ENCODE assay signal across 8 mouse cellular contexts in the genomic region with DNA sequence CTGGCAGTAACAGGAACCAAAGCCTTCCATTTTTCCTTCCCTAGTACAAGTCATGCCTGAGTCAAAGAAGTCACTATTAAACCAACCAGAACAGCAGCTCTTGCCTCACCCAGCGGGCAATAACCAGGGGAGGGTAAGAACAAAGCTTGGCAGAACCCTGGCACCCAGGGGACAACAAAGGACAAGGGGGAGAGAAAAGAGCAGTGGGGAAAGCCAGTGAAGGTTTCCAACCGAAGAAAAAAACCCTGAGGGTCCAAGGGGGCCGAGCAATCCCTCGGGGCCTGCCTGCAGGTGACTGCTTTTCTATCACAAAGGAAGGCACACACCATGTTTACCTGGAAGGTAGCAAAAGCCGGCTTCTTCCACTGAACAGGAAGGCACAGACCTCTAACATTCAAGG. TPM values are rescaled to one million over a fixed set of nuclear protein-coding genes. Genes with fewer than 3 reads are reported as not detected.
DNase-seq lines count a peak whose midpoint lies in the region; ATAC-seq and TF ChIP-seq lines count a peak whose summit lies in the region.

No protein-coding gene starts in this region.

- H3K27ac ChIP-seq in gastrocnemius, adult 2 months, result peak overlapping the region; percentile 99
- peak overlapping the region; percentile 85 for H3K27ac ChIP-seq in thymus, adult 2 months (ENCODE audit: control insufficient read depth, insufficient read depth, low read length)
- no peak overlapping the region for H3K27ac ChIP-seq in liver, embryonic 11.5 days (ENCODE audit: low read depth, low read length)
- peak overlapping the region; percentile 93 for H3K27ac ChIP-seq in stomach, postnatal 0 days (replicated peaks)

- 30% methylated on average over 5 of the region's 5 CpGs for WGBS in thymus, adult 2 months
- 71% methylated on average over 5 of the region's 5 CpGs for WGBS in liver, embryonic 11.5 days
- WGBS in stomach, postnatal 0 days, result 52% methylated on average over 5 of the region's 5 CpGs

- no peak for TF ChIP-seq POLR2A in thymus, adult 2 months (IDR thresholded peaks at IDR 0.05; ENCODE audit: control insufficient read depth, extremely low read depth, insufficient read depth, low read length, poor library complexity)

- intact Hi-C loops in gastrocnemius, adult 2 months (cut with DNase I), result no loop called here
- intact Hi-C loops in gastrocnemius, postnatal 14 days (cut with DNase I; ENCODE audit: low total_unique reads), result no loop called here

- H3K27me3 ChIP-seq in thymus, adult 2 months (ENCODE audit: control insufficient read depth, insufficient read depth, low read length), result no peaks in the 10 kb centered on the region
- no peaks in the 10 kb centered on the region for H3K27me3 ChIP-seq in liver, embryonic 11.5 days (replicated peaks; ENCODE audit: control insufficient read depth, insufficient read depth, low read length)
- no peaks in the 10 kb centered on the region for H3K27me3 ChIP-seq in stomach, postnatal 0 days (ENCODE audit: control insufficient read depth, insufficient read depth, low read length)

- H3K4me2 ChIP-seq in liver, embryonic 11.5 days, result peak overlapping the region; percentile 100
- H3K4me2 ChIP-seq in stomach, postnatal 0 days (replicated peaks; ENCODE audit: low read depth), result peak overlapping the region; percentile 96

- peak overlapping the region; percentile 91 for H3K9ac ChIP-seq in liver, embryonic 11.5 days (ENCODE audit: low read depth, low read length)
- peak overlapping the region; percentile 95 for H3K9ac ChIP-seq in stomach, postnatal 0 days (ENCODE audit: low read length)

- H3K4me1 ChIP-seq in thymus, adult 2 months (replicated peaks; ENCODE audit: control insufficient read depth, insufficient read depth, low read length), result peaks cover 39% of the 10 kb centered on the region
- peaks cover 18% of the 10 kb centered on the region for H3K4me1 ChIP-seq in liver, embryonic 11.5 days (replicated peaks; ENCODE audit: control insufficient read depth, insufficient read depth, low read length)
- H3K4me1 ChIP-seq in stomach, postnatal 0 days (replicated peaks; ENCODE audit: control insufficient read depth, insufficient read depth), result peaks cover 5% of the 10 kb centered on the region; the same call in 1 of the 2 replicates

- no peak for ATAC-seq in liver, embryonic 11.5 days (replicated peaks; ENCODE audit: low FRiP score)
- ATAC-seq in stomach, postnatal 0 days (ENCODE audit: low FRiP score, low TSS enrichment), result no peak

- H3K36me3 ChIP-seq in thymus, adult 2 months (ENCODE audit: control insufficient read depth, insufficient read depth, low read length), result no peaks in the 10 kb centered on the region
- no peaks in the 10 kb centered on the region for H3K36me3 ChIP-seq in liver, embryonic 11.5 days (ENCODE audit: control insufficient read depth, insufficient read depth, low read length)
- no peaks in the 10 kb centered on the region for H3K36me3 ChIP-seq in stomach, postnatal 0 days (ENCODE audit: control insufficient read depth, insufficient read depth, low read length)

- no peaks in the 10 kb centered on the region for H3K9me3 ChIP-seq in liver, embryonic 11.5 days (ENCODE audit: control insufficient read depth, low read length)
- H3K9me3 ChIP-seq in stomach, postnatal 0 days (ENCODE audit: control insufficient read depth, low read length), result no peaks in the 10 kb centered on the region

- DNase-seq in gastrocnemius, adult 2 months, result no peak
- DNase-seq in gastrocnemius, postnatal 14 days, result no peak
- no peak for DNase-seq in thymus, adult 2 months
- no peak for DNase-seq in thymus, postnatal 0 days (ENCODE audit: low spot score)
- no peak for DNase-seq in liver, embryonic 11.5 days (ENCODE audit: low spot score)
- DNase-seq in stomach, postnatal 0 days (ENCODE audit: low spot score), result no peak
- no peak for DNase-seq in T-cell, adult 2 months (ENCODE audit: low spot score)
- DNase-seq in cerebellum, adult 11-12 months, result no peak

- no peak for TF ChIP-seq CTCF in gastrocnemius, adult 2 months (IDR thresholded peaks at IDR 0.05)
- no peak for TF ChIP-seq CTCF in thymus, adult 2 months (IDR thresholded peaks at IDR 0.05; ENCODE audit: borderline replicate concordance, control insufficient read depth, extremely low read depth, insufficient read depth, low read length, poor library complexity)
- TF ChIP-seq CTCF in stomach, postnatal 0 days (IDR thresholded peaks at IDR 0.05; ENCODE audit: low read depth), result no peak

- no peak for TF ChIP-seq EP300 in stomach, postnatal 0 days (optimal IDR thresholded peaks at IDR 0.05)

- peak overlapping the region; percentile 79 for H3K4me3 ChIP-seq in gastrocnemius, adult 2 months
- H3K4me3 ChIP-seq in thymus, adult 2 months (ENCODE audit: control insufficient read depth, insufficient read depth, low read length), result peak overlapping the region; percentile 82
- H3K4me3 ChIP-seq in liver, embryonic 11.5 days (ENCODE audit: low read depth, low read length), result peak overlapping the region; percentile 88
- peak overlapping the region; percentile 91; the same call in 1 of the 2 replicates for H3K4me3 ChIP-seq in stomach, postnatal 0 days (ENCODE audit: low read depth, low read length)

RNA-seq across cellular contexts. Expression of a gene that starts 1.7 kb away (rescaled TPM):
- total RNA-seq in gastrocnemius, adult 2 months (2021), result 10 to 100 TPM; 28.6 to 49.6 TPM
- total RNA-seq in gastrocnemius, postnatal 14 days (2021), result 10 to 100 TPM; 23.3 to 31.2 TPM
- polyA plus RNA-seq in thymus, adult 2 months (2012; rRNA removed), result 66.7 and 70.0 TPM in 2 replicates
- polyA plus RNA-seq in thymus, postnatal 0 days (2015; fragmentation: Nextera tagmentation; extraction: Ambion mirVana), result 44.7 and 46.1 TPM in 2 replicates
- polyA plus RNA-seq in liver, embryonic 11.5 days (2014; fragmentation: Nextera tagmentation; extraction: Ambion mirVana), result 6.1 and 6.7 TPM in 2 replicates
- 13.1 and 13.3 TPM in 2 replicates for polyA plus RNA-seq in stomach, postnatal 0 days (2015; fragmentation: Nextera tagmentation; extraction: Ambion mirVana)

RNA-seq across cellular contexts. Expression of a gene that starts 43.3 kb away (rescaled TPM):
- total RNA-seq in gastrocnemius, adult 2 months (2021), result 10 to 100 TPM; 15.7 to 17.4 TPM
- 1 to 10 TPM; 9.8 TPM for total RNA-seq in gastrocnemius, postnatal 14 days (2021)
- polyA plus RNA-seq in thymus, adult 2 months (2012; rRNA removed), result 28.8 and 34.6 TPM in 2 replicates
- 13.0 and 15.2 TPM in 2 replicates for polyA plus RNA-seq in thymus, postnatal 0 days (2015; fragmentation: Nextera tagmentation; extraction: Ambion mirVana)
- polyA plus RNA-seq in liver, embryonic 11.5 days (2014; fragmentation: Nextera tagmentation; extraction: Ambion mirVana), result 19.2 and 20.8 TPM in 2 replicates
- polyA plus RNA-seq in stomach, postnatal 0 days (2015; fragmentation: Nextera tagmentation; extraction: Ambion mirVana), result 8.1 and 8.9 TPM in 2 replicates
